Mouse (Mus musculus) MEL (cell line): ENCODE measurements around the gene Slc2a1. TPM values are rescaled to one million over a fixed set of nuclear protein-coding genes. Genes with fewer than 3 reads are reported as not detected.

Experiments used
- DNase-seq: peaks from one replicate; pipeline ENCODE4 v3.0.0; 2011; ENCODE audit warnings: low read depth, low spot score
- H3K27ac ChIP-seq: 2 replicates; pipeline ENCODE4 v1.5.1; 2012; ENCODE audit warnings: low read depth, mild to moderate bottlenecking, control low read depth, low read length, moderate library complexity; ENCODE audit not compliant: control insufficient read depth
- H3K27me3 ChIP-seq, 2 experiments: fragments of 150-350 bp in 1 of 2; sonication (generic) in 1 of 2; 2 replicates each; pipeline ENCODE4 v1.6.1; 2012; ENCODE audit warnings: low read length in 2 of 2, mild to moderate bottlenecking in 2 of 2, improper control_type of control experiment in 1 of 2, moderate library complexity in 1 of 2; ENCODE audit not compliant: insufficient read depth in 2 of 2, control insufficient read depth in 1 of 2
- H3K36me3 ChIP-seq, 2 experiments: 2 replicates each; pipeline ENCODE4 v1.6.1; 2012 to 2014; ENCODE audit warnings: low read length in 2 of 2, improper control_type of control experiment in 1 of 2, inconsistent platforms in 1 of 2, mild to moderate bottlenecking in 1 of 2; ENCODE audit not compliant: insufficient read depth in 2 of 2, control insufficient read depth in 1 of 2
- H3K4me1 ChIP-seq, 2 experiments: fragments of 150-350 bp in 1 of 2; sonication (generic) in 1 of 2; 2 replicates each; pipeline ENCODE4 v1.6.1; 2012; ENCODE audit warnings: low read length in 2 of 2, improper control_type of control experiment in 1 of 2, mild to moderate bottlenecking in 1 of 2; ENCODE audit not compliant: insufficient read depth in 2 of 2, control insufficient read depth in 1 of 2
- H3K4me3 ChIP-seq, 2 experiments: fragments of 150-350 bp in 1 of 2; sonication (generic) in 1 of 2; 2 replicates each; pipeline ENCODE4 v1.5.1; 2012; ENCODE audit warnings: low read depth in 2 of 2, low read length in 2 of 2, mild to moderate bottlenecking in 2 of 2, moderate library complexity in 2 of 2, control low read depth in 1 of 2, improper control_type of control experiment in 1 of 2; ENCODE audit not compliant: control insufficient read depth in 1 of 2, insufficient read depth in 1 of 2
- H3K79me2 ChIP-seq: 2 replicates; pipeline ENCODE4 v1.6.1; 2012; ENCODE audit warnings: mild to moderate bottlenecking, low read length, moderate library complexity; ENCODE audit not compliant: control insufficient read depth, poor library complexity, insufficient read depth
- H3K9ac ChIP-seq: 2 replicates; pipeline ENCODE4 v1.6.1; 2012; ENCODE audit warnings: low read depth, mild to moderate bottlenecking, control low read depth, low read length, moderate library complexity; ENCODE audit not compliant: control insufficient read depth, poor library complexity, severe bottlenecking
- H3K9me3 ChIP-seq: fragments of 150-350 bp; sonication (generic); replicated peaks from 2 replicates; pipeline ENCODE4 v1.6.1; 2012; ENCODE audit warnings: mild to moderate bottlenecking, low read length, improper control_type of control experiment, moderate library complexity; ENCODE audit not compliant: insufficient read depth
- CHD1 ChIP-seq: IDR thresholded peaks from 2 replicates; pipeline ENCODE4 v1.6.1; 2012; ENCODE audit warnings: low read depth, mild to moderate bottlenecking, inconsistent platforms, low read length, improper control_type of control experiment
- CHD2 ChIP-seq: IDR thresholded peaks from 2 replicates; pipeline ENCODE4 v1.6.1; 2011; ENCODE audit warnings: low read length, improper control_type of control experiment
- E2F4 ChIP-seq: IDR thresholded peaks from 2 replicates; pipeline ENCODE4 v1.6.1; 2011; ENCODE audit warnings: low read depth, low read length, improper control_type of control experiment, borderline replicate concordance
- ELF1 ChIP-seq: IDR thresholded peaks from 2 replicates; pipeline ENCODE4 v1.6.1; 2014; ENCODE audit warnings: low read depth, mild to moderate bottlenecking, inconsistent platforms, low read length, improper control_type of control experiment, moderate library complexity
- ETS1 ChIP-seq: IDR thresholded peaks from 2 replicates; pipeline ENCODE4 v1.6.1; 2012; ENCODE audit warnings: low read depth, mild to moderate bottlenecking, inconsistent platforms, low read length, improper control_type of control experiment, moderate library complexity
- JUND ChIP-seq: IDR thresholded peaks from 2 replicates; pipeline ENCODE4 v1.6.1; 2011; ENCODE audit warnings: low read depth, mild to moderate bottlenecking, improper control_type of control experiment, low read length
- MXI1 ChIP-seq: IDR thresholded peaks from 2 replicates; pipeline ENCODE4 v1.6.1; 2011; ENCODE audit warnings: mild to moderate bottlenecking, low read depth, low read length, improper control_type of control experiment
- MYB ChIP-seq: IDR thresholded peaks from 2 replicates; pipeline ENCODE4 v1.6.1; 2011; ENCODE audit warnings: mild to moderate bottlenecking, low read depth, low read length, improper control_type of control experiment
- MYC ChIP-seq: IDR thresholded peaks from 2 replicates; pipeline ENCODE4 v1.6.1; 2011; ENCODE audit warnings: low read depth, mild to moderate bottlenecking, low read length, improper control_type of control experiment, moderate library complexity
- NELFE ChIP-seq: IDR thresholded peaks from 2 replicates; pipeline ENCODE4 v1.6.1; 2011; ENCODE audit warnings: low read depth, low read length, improper control_type of control experiment
- NRF1 ChIP-seq: IDR thresholded peaks from 2 replicates; pipeline ENCODE4 v1.6.1; 2014; ENCODE audit warnings: low read depth, mild to moderate bottlenecking, inconsistent platforms, low read length, improper control_type of control experiment, moderate library complexity; ENCODE audit not compliant: poor library complexity, insufficient read depth, severe bottlenecking
- POLR2A ChIP-seq, 2 experiments: IDR thresholded peaks; 2 replicates each; pipeline ENCODE4 v1.6.1; 2011 to 2012; ENCODE audit warnings: low read length in 2 of 2, mild to moderate bottlenecking in 2 of 2, control low read depth in 1 of 2, improper control_type of control experiment in 1 of 2, low read depth in 1 of 2, moderate library complexity in 1 of 2; ENCODE audit not compliant: control insufficient read depth in 1 of 2, insufficient read depth in 1 of 2, poor library complexity in 1 of 2
- RAD21 ChIP-seq: IDR thresholded peaks from 2 replicates; pipeline ENCODE4 v1.6.1; 2011; ENCODE audit warnings: mild to moderate bottlenecking, low read depth, low read length, improper control_type of control experiment
- SMC3 ChIP-seq: IDR thresholded peaks from 2 replicates; pipeline ENCODE4 v1.6.1; 2011; ENCODE audit warnings: low read depth, low read length, improper control_type of control experiment
- TAL1 ChIP-seq: IDR thresholded peaks from 2 replicates; pipeline ENCODE4 v1.6.1; 2012; ENCODE audit warnings: mild to moderate bottlenecking, inconsistent platforms, low read length, moderate library complexity, mixed read lengths
- TCF12 ChIP-seq: IDR thresholded peaks from 2 replicates; pipeline ENCODE4 v1.6.1; 2014; ENCODE audit warnings: low read depth, mild to moderate bottlenecking, inconsistent platforms, low read length, improper control_type of control experiment, moderate library complexity
- USF2 ChIP-seq, 2 experiments: IDR thresholded peaks; 2 replicates each; pipeline ENCODE4 v1.6.1; 2011 to 2012; ENCODE audit warnings: improper control_type of control experiment in 2 of 2, low read length in 2 of 2, borderline replicate concordance in 1 of 2, inconsistent platforms in 1 of 2, low read depth in 1 of 2, mild to moderate bottlenecking in 1 of 2; ENCODE audit not compliant: insufficient read depth in 1 of 2
- ZC3H11A ChIP-seq: IDR thresholded peaks from 2 replicates; pipeline ENCODE4 v1.6.1; 2012; ENCODE audit warnings: low read depth, mild to moderate bottlenecking, inconsistent platforms, low read length, improper control_type of control experiment
- ZKSCAN1 ChIP-seq: IDR thresholded peaks from 2 replicates; pipeline ENCODE4 v1.6.1; 2012; ENCODE audit warnings: low read depth, mild to moderate bottlenecking, inconsistent platforms, low read length, improper control_type of control experiment, moderate library complexity
- polyA plus RNA-seq, 2 experiments: library from polyadenylated mRNA; stranded (reverse) in 1 of 2; unstranded in 1 of 2; fragments of >175 nt in 1 of 2; fragments of >200 nt in 1 of 2; gene quantifications; 2 replicates each; pipeline versions ENCODE4 v1.2.1 to v1.2.4; 2012; ENCODE audit warnings: low replicate concordance in 2 of 2, low read depth in 1 of 2; ENCODE audit not compliant: insufficient read length in 2 of 2, insufficient read depth in 1 of 2, missing spikeins in 1 of 2
- total RNA-seq: library from RNA; depleted of rRNA; stranded (reverse); fragments of 300-350 nt; gene quantifications from 2 replicates; pipeline ENCODE4 v1.2.3, GENCODE M21; 2012

Slc2a1 gene
- total and polyA plus RNA-seq, 3 experiments = 15.9 to 99.5 TPM; not detected in 1

- Histone ChIP-seq H3K4me3 (peak overlapping the region; percentile 74 to 98), H3K27me3 (no peaks in the 10 kb centered on the region)
- no peak for TF ChIP-seq E2F4
- no peak for TF ChIP-seq MYB
- TF ChIP-seq ZKSCAN1 = no peak
- no peak for TF ChIP-seq ELF1
- TF ChIP-seq MXI1 = no peak
- TF ChIP-seq JUND = no peak
- TF ChIP-seq NRF1 = no peak
- TF ChIP-seq CHD1 = no peak; the same call in 1 of the 2 replicates
- TF ChIP-seq CHD2 = no peak
- no peak for TF ChIP-seq TCF12
- no peak for TF ChIP-seq SMC3
- TF ChIP-seq, all 39 proteins: peak for 0
- Histone ChIP-seq H3K27ac (no peak overlapping the region), H3K36me3 (peaks cover 0 to 9% of the 10 kb centered on the region in 2 experiments; a peak in 3 of 4 replicates), H3K9ac (peak overlapping the region; percentile 73), H3K79me2 (peaks cover 13% of the 10 kb centered on the region), H3K4me1 (peaks cover 8 to 15% of the 10 kb centered on the region in 2 experiments), H3K9me3 (no peaks in the 10 kb centered on the region)
- no peak for DNase-seq
Measured at GRCm38 (mm10) chr4:119109640-119110039, 1.1 kb downstream of the Slc2a1 start.

GRCm38 (mm10) chr4:119110512-119110911, 2.0 kb downstream of the Slc2a1 start:
- H3K27ac ChIP-seq = no peak overlapping the region
- H3K9me3 ChIP-seq = no peaks in the 10 kb centered on the region
- H3K36me3 ChIP-seq = peaks cover 0 to 10% of the 10 kb centered on the region in 2 experiments; a peak in 3 of 4 replicates
- no peaks in the 10 kb centered on the region for H3K27me3 ChIP-seq
- no peak overlapping the region for H3K9ac ChIP-seq
- H3K4me1 ChIP-seq = peaks cover 8 to 12% of the 10 kb centered on the region in 2 experiments
- peaks cover 13% of the 10 kb centered on the region for H3K79me2 ChIP-seq
- TF ChIP-seq ZC3H11A (no peak), ZKSCAN1 (no peak), RAD21 (no peak)
- no peak overlapping the region; a peak in 1 of 4 replicates for H3K4me3 ChIP-seq
- no peak for DNase-seq

DNA sequence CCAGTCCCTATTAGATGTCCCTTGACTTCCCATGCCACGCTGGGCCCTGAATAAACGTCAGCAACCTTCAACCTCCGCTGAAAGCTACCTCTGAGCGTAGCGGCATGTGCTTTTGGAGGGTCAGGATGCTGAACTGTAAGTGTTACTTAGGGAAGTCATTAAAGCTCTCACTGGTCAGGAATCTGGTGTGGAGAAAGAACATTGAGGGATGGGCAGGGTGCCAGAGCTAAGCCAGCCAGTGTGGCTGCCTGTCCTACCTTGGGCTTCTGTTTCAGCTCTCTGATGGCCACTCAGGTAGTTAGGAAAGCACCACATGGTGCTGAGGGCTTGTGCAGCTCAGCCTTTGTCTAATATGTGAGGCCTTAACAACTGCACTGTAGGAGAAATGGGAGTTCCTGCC, 2.9 kb downstream of the Slc2a1 start:
- no peak for DNase-seq
- Histone ChIP-seq H3K4me3 (no peak overlapping the region), H3K27ac (no peak overlapping the region), H3K79me2 (peaks cover 13% of the 10 kb centered on the region), H3K4me1 (peaks cover 8 to 14% of the 10 kb centered on the region in 2 experiments), H3K27me3 (no peaks in the 10 kb centered on the region), H3K9ac (no peak overlapping the region), H3K9me3 (no peaks in the 10 kb centered on the region), H3K36me3 (peaks cover 0 to 13% of the 10 kb centered on the region in 2 experiments; a peak in 3 of 4 replicates)
- no peak for TF ChIP-seq USF2 (IDR thresholded peaks at IDR 0.05; ENCODE audit: borderline replicate concordance in 1 of 2, insufficient read depth in 1 of 2, low read depth in 1 of 2, low read length in 2 of 2)
- TF ChIP-seq MXI1 = no peak
- no peak for TF ChIP-seq JUND
- no peak for TF ChIP-seq POLR2A (IDR thresholded peaks at IDR 0.05; ENCODE audit: control insufficient read depth in 1 of 2, insufficient read depth in 1 of 2, low read depth in 1 of 2, low read length in 2 of 2, poor library complexity in 1 of 2)
- TF ChIP-seq NELFE = no peak
- TF ChIP-seq TAL1 = no peak
- no peak for TF ChIP-seq MYC
- no peak for TF ChIP-seq ETS1
